8 mouse cellular contexts compared by ENCODE assay signal in genomic region chr1:33174646-33175435, GRCm38 (mm10).
DNase-seq lines count a peak whose midpoint lies in the region; ATAC-seq and TF ChIP-seq lines count a peak whose summit lies in the region.

No protein-coding gene starts in this region.

- no peak overlapping the region for H3K27ac ChIP-seq in cerebellum, adult 2 months (ENCODE audit: insufficient read depth, low read length)
- H3K27ac ChIP-seq in hindbrain, postnatal 0 days: peak overlapping the region; percentile 38
- peak overlapping the region; percentile 49 for H3K27ac ChIP-seq in midbrain, embryonic 15.5 days
- H3K27ac ChIP-seq in lung, postnatal 0 days (ENCODE audit: low read length): no peak overlapping the region

- no peak overlapping the region for H3K4me3 ChIP-seq in cerebellum, adult 2 months (replicated peaks; ENCODE audit: insufficient read depth, low read depth, low read length)
- H3K4me3 ChIP-seq in hindbrain, postnatal 0 days (ENCODE audit: low read length): no peak overlapping the region
- no peak overlapping the region for H3K4me3 ChIP-seq in midbrain, embryonic 15.5 days
- H3K4me3 ChIP-seq in lung, postnatal 0 days (ENCODE audit: low read depth, low read length): no peak overlapping the region

- H3K9ac ChIP-seq in hindbrain, postnatal 0 days (replicated peaks; ENCODE audit: low read length): 0 out of 2 replicates have a peak overlapping the region, but pooled peaks have one; percentile 13
- H3K9ac ChIP-seq in midbrain, embryonic 15.5 days: no peak overlapping the region
- no peak overlapping the region for H3K9ac ChIP-seq in lung, postnatal 0 days (replicated peaks; ENCODE audit: low read depth)

- no peak for TF ChIP-seq POLR2A in cerebellum, adult 2 months (IDR thresholded peaks at IDR 0.05; ENCODE audit: borderline replicate concordance, insufficient read depth, low read length)

- peak overlapping the region; percentile 38 for H3K4me2 ChIP-seq in hindbrain, postnatal 0 days (ENCODE audit: low read depth, low read length)
- no peak overlapping the region for H3K4me2 ChIP-seq in midbrain, embryonic 15.5 days
- H3K4me2 ChIP-seq in lung, postnatal 0 days (replicated peaks; ENCODE audit: low read depth, low read length): no peak overlapping the region

- H3K36me3 ChIP-seq in hindbrain, postnatal 0 days (ENCODE audit: insufficient read depth, low read length): no peaks in the 10 kb centered on the region
- H3K36me3 ChIP-seq in midbrain, embryonic 15.5 days (replicated peaks): no peaks in the 10 kb centered on the region
- no peaks in the 10 kb centered on the region for H3K36me3 ChIP-seq in lung, postnatal 0 days (ENCODE audit: insufficient read depth, low read length)

- no peak for TF ChIP-seq EP300 in lung, postnatal 0 days (IDR thresholded peaks at IDR 0.05)

- no peaks in the 10 kb centered on the region for H3K4me1 ChIP-seq in cerebellum, adult 2 months (ENCODE audit: control insufficient read depth, insufficient read depth, low read length)
- H3K4me1 ChIP-seq in hindbrain, postnatal 0 days (ENCODE audit: insufficient read depth, low read length): peaks cover 5% of the 10 kb centered on the region; the same call in 1 of the 2 replicates
- peaks cover 8% of the 10 kb centered on the region; the same call in 1 of the 2 replicates for H3K4me1 ChIP-seq in midbrain, embryonic 15.5 days
- no peaks in the 10 kb centered on the region for H3K4me1 ChIP-seq in lung, postnatal 0 days (ENCODE audit: insufficient read depth, low read depth, low read length)

- H3K27me3 ChIP-seq in cerebellum, adult 2 months (ENCODE audit: control insufficient read depth, insufficient read depth, low read length): no peaks in the 10 kb centered on the region
- H3K27me3 ChIP-seq in hindbrain, postnatal 0 days (ENCODE audit: insufficient read depth, low read length): no peaks in the 10 kb centered on the region
- no peaks in the 10 kb centered on the region for H3K27me3 ChIP-seq in midbrain, embryonic 15.5 days (replicated peaks)
- H3K27me3 ChIP-seq in lung, postnatal 0 days (replicated peaks; ENCODE audit: insufficient read depth, low read length): no peaks in the 10 kb centered on the region

- TF ChIP-seq CTCF in cerebellum, adult 2 months (IDR thresholded peaks at IDR 0.05; ENCODE audit: borderline replicate concordance, insufficient read depth, low read depth, low read length): no peak
- TF ChIP-seq CTCF in hindbrain, postnatal 0 days (IDR thresholded peaks at IDR 0.05; ENCODE audit: low read depth): peak; percentile 53
- TF ChIP-seq CTCF in lung, postnatal 0 days (IDR thresholded peaks at IDR 0.05): no peak

- 23% methylated on average over 10 of the region's 10 CpGs for WGBS in cerebellum, adult 2 months
- WGBS in hindbrain, postnatal 0 days: 36% methylated on average over 10 of the region's 10 CpGs
- 42% methylated on average over 10 of the region's 10 CpGs for WGBS in midbrain, embryonic 15.5 days
- WGBS in lung, postnatal 0 days: 56% methylated on average over 10 of the region's 10 CpGs

- DNase-seq in cerebellum, adult 2 months: peak; percentile 17 to 18
- DNase-seq in cerebellum, adult 11 months: no peak
- DNase-seq in adrenal gland, postnatal 14 days: peak; percentile 9
- peak; percentile 86 for DNase-seq in hindbrain, postnatal 0 days (ENCODE audit: low spot score)
- no peak for DNase-seq in lung, postnatal 25 days (ENCODE audit: low spot score)
- no peak for DNase-seq in lung, postnatal 0 days (ENCODE audit: low spot score)
- no peak for DNase-seq in thymus, postnatal 10 days (ENCODE audit: low spot score in 2 of 2)

- ATAC-seq in hindbrain, postnatal 0 days: peak; percentile 90
- peak; percentile 95 for ATAC-seq in midbrain, embryonic 15.5 days (replicated peaks)
- ATAC-seq in lung, postnatal 0 days: no peak

- H3K9me3 ChIP-seq in hindbrain, postnatal 0 days (ENCODE audit: low read length): no peaks in the 10 kb centered on the region
- H3K9me3 ChIP-seq in midbrain, embryonic 15.5 days: no peaks in the 10 kb centered on the region
- no peaks in the 10 kb centered on the region for H3K9me3 ChIP-seq in lung, postnatal 0 days (ENCODE audit: low read length)

Comparison
In these comparisons a context has a peak if more than half of its experiments do, and no peak if none do; other contexts are left out.
1. DNase-seq: peak in cerebellum, adult 2 months (2 of 2), adrenal gland, postnatal 14 days (single experiment) and hindbrain, postnatal 0 days (single experiment); none in cerebellum, adult 11 months (single experiment), lung, postnatal 25 days (single experiment), lung, postnatal 0 days (single experiment) and thymus, postnatal 10 days (0 of 2).
2. H3K27ac ChIP-seq: peak in hindbrain, postnatal 0 days (single experiment) and midbrain, embryonic 15.5 days (single experiment); none in cerebellum, adult 2 months (single experiment) and lung, postnatal 0 days (single experiment).